Mouse (Mus musculus) spleen, adult 2 months (tissue): Measurements from ENCODE around the gene Apoc4. TPM values are rescaled to one million over a fixed set of nuclear protein-coding genes. Genes with fewer than 3 reads are reported as not detected.

ENCODE experiments used
- DNase-seq, 2 experiments: peaks; one replicate each; pipeline versions ENCODE4 v3.0.0 to v3.0.0-alpha.2; 2012 to 2021; ENCODE audit warnings: low spot score in 2 of 2, low read depth in 1 of 2
- H3K27ac ChIP-seq: fragments of 200-500 bp; 2 replicates; pipeline ENCODE4 v1.5.1; 2012; ENCODE audit warnings: low read length, inconsistent platforms; ENCODE audit not compliant: insufficient read depth
- H3K27me3 ChIP-seq: fragments of 200-500 bp; 2 replicates; pipeline ENCODE4 v1.6.1; 2012; ENCODE audit warnings: mild to moderate bottlenecking, moderate library complexity, low read length, inconsistent platforms; ENCODE audit not compliant: control insufficient read depth, insufficient read depth
- H3K36me3 ChIP-seq: fragments of 200-500 bp; 2 replicates; pipeline ENCODE4 v1.6.1; 2012; ENCODE audit warnings: mild to moderate bottlenecking, low read length, inconsistent platforms; ENCODE audit not compliant: control insufficient read depth, insufficient read depth
- H3K4me1 ChIP-seq: fragments of 200-500 bp; 2 replicates; pipeline ENCODE4 v1.6.1; 2011; ENCODE audit warnings: inconsistent platforms; ENCODE audit not compliant: control insufficient read depth, insufficient read depth, insufficient read length
- H3K4me3 ChIP-seq: fragments of 200-500 bp; 2 replicates; pipeline ENCODE4 v1.5.1; 2011; ENCODE audit warnings: mild to moderate bottlenecking, inconsistent platforms; ENCODE audit not compliant: insufficient read depth, insufficient read length; ENCODE audit errors: extremely low read depth
- CTCF ChIP-seq: fragments of 200-500 bp; IDR thresholded peaks from 2 replicates; pipeline ENCODE4 v1.5.1; 2011; ENCODE audit warnings: mild to moderate bottlenecking, inconsistent platforms; ENCODE audit not compliant: insufficient read depth, insufficient read length, insufficient replicate concordance; ENCODE audit errors: extremely low read depth
- POLR2A ChIP-seq: fragments of 200-500 bp; IDR thresholded peaks from 2 replicates; pipeline ENCODE4 v1.6.1; 2011; ENCODE audit warnings: low read depth, low read length, inconsistent platforms
- WGBS: fragments of 180-500 bp; shearing (Covaris S2); methylation state at CpG from one replicate; pipeline ENCODE4 v1.1.7; 2018; 5-methylcytosine and 5-hydroxymethylcytosine counted together
- polyA plus RNA-seq: library from polyadenylated mRNA; depleted of rRNA; stranded (reverse); fragments of >200 nt; gene quantifications from 2 replicates; pipeline ENCODE4 v1.2.3, GENCODE M21; 2012

The Apoc4 gene
- polyA plus RNA-seq, 1 experiment = 0.25 TPM

GRCm38 (mm10) chr7:19651063-19651786 lies 30.1 kb downstream of the Apoc4 start:
- DNase-seq = no peak
- Histone ChIP-seq H3K4me1 (no peaks in the 10 kb centered on the region), H3K27me3 (no peaks in the 10 kb centered on the region), H3K27ac (no peak overlapping the region), H3K4me3 (no peak overlapping the region), H3K36me3 (peaks cover 26% of the 10 kb centered on the region)
- TF ChIP-seq CTCF = no peak
- no peak for TF ChIP-seq POLR2A
- WGBS = 56% methylated on average over 6 of the region's 6 CpGs

GRCm38 (mm10) chr7:19641223-19641622 lies 40.1 kb downstream of the Apoc4 start:
- Histone ChIP-seq H3K4me3 (no peak overlapping the region), H3K27ac (no peak overlapping the region), H3K4me1 (no peaks in the 10 kb centered on the region), H3K36me3 (peaks cover 51% of the 10 kb centered on the region), H3K27me3 (no peaks in the 10 kb centered on the region)
- DNase-seq = no peak
- no peak for TF ChIP-seq POLR2A
- TF ChIP-seq CTCF = no peak
- WGBS = 96% methylated on average over 4 of the region's 4 CpGs

- TF ChIP-seq CTCF = no peak
- no peak for TF ChIP-seq POLR2A
- H3K27me3 ChIP-seq = no peaks in the 10 kb centered on the region
- no peak for DNase-seq
- H3K4me1 ChIP-seq = no peaks in the 10 kb centered on the region
- 83% methylated on average over 11 of the region's 11 CpGs for WGBS
- no peak overlapping the region for H3K4me3 ChIP-seq
- H3K27ac ChIP-seq = peak overlapping the region; percentile 56
- peaks cover 46% of the 10 kb centered on the region for H3K36me3 ChIP-seq
Observed at GRCm38 (mm10) chr7:19635074-19635827, 46.0 kb downstream of the Apoc4 start.

GRCm38 (mm10) chr7:19634591-19634990 lies 46.7 kb downstream of the Apoc4 start:
- peak overlapping the region; percentile 56 for H3K27ac ChIP-seq

GRCm38 (mm10) chr7:19633855-19634254 lies 47.4 kb downstream of the Apoc4 start:
- H3K36me3 ChIP-seq = peaks cover 46% of the 10 kb centered on the region
- WGBS = 87% methylated on average over 15 of the region's 15 CpGs
- H3K27me3 ChIP-seq = no peaks in the 10 kb centered on the region
- no peak overlapping the region for H3K27ac ChIP-seq
- TF ChIP-seq CTCF = no peak
- TF ChIP-seq POLR2A = no peak
- no peak overlapping the region for H3K4me3 ChIP-seq
- no peak for DNase-seq
- no peaks in the 10 kb centered on the region; the same call in 1 of the 2 replicates for H3K4me1 ChIP-seq

More at GRCm38 (mm10) chr7:19634591-19634990, 46.7 kb downstream of the Apoc4 start:
- no peak for DNase-seq
- H3K4me1 ChIP-seq = no peaks in the 10 kb centered on the region; the same call in 1 of the 2 replicates
- H3K27me3 ChIP-seq = no peaks in the 10 kb centered on the region
- TF ChIP-seq POLR2A (no peak), CTCF (no peak)
- peaks cover 46% of the 10 kb centered on the region for H3K36me3 ChIP-seq
- WGBS = 88% methylated on average over 2 of the region's 2 CpGs
- H3K4me3 ChIP-seq = no peak overlapping the region

GRCm38 (mm10) chr7:19633197-19633596 lies 48.1 kb downstream of the Apoc4 start:
- Histone ChIP-seq H3K4me3 (no peak overlapping the region), H3K27ac (no peak overlapping the region), H3K36me3 (peaks cover 41% of the 10 kb centered on the region), H3K27me3 (no peaks in the 10 kb centered on the region), H3K4me1 (no peaks in the 10 kb centered on the region; the same call in 1 of the 2 replicates)
- DNase-seq = no peak
- TF ChIP-seq CTCF (no peak), POLR2A (no peak)
- 96% methylated on average over 17 of the region's 17 CpGs for WGBS
